Mouse (Mus musculus) megakaryocyte-erythroid progenitor cell, adult 5-6 weeks (primary cell): Measurements from ENCODE around the gene Matk. TPM values are rescaled to one million over a fixed set of nuclear protein-coding genes. Genes with fewer than 3 reads are reported as not detected.

ENCODE experiments used
- ATAC-seq: replicated peaks from 2 replicates; pipeline ENCODE4 v1.8.0; 2016; ENCODE audit warnings: mild to moderate bottlenecking, inconsistent platforms; ENCODE audit not compliant: severe bottlenecking, poor library complexity, low FRiP score, low TSS enrichment
- total RNA-seq, 2 experiments: library from RNA; stranded (forward) in 1 of 2; stranded (reverse) in 1 of 2; fragments of 200-1000, 215-1000 nt in 1 of 2; fragments of >200 nt in 1 of 2; fragmentation: Nextera tagmentation in 1 of 2; gene quantifications; 2 replicates each; pipeline ENCODE4 v1.2.3; 2014 to 2017

Matk gene
- total RNA-seq, 2 experiments from 2014 or later: 5.5 to 9.8 TPM

DNA sequence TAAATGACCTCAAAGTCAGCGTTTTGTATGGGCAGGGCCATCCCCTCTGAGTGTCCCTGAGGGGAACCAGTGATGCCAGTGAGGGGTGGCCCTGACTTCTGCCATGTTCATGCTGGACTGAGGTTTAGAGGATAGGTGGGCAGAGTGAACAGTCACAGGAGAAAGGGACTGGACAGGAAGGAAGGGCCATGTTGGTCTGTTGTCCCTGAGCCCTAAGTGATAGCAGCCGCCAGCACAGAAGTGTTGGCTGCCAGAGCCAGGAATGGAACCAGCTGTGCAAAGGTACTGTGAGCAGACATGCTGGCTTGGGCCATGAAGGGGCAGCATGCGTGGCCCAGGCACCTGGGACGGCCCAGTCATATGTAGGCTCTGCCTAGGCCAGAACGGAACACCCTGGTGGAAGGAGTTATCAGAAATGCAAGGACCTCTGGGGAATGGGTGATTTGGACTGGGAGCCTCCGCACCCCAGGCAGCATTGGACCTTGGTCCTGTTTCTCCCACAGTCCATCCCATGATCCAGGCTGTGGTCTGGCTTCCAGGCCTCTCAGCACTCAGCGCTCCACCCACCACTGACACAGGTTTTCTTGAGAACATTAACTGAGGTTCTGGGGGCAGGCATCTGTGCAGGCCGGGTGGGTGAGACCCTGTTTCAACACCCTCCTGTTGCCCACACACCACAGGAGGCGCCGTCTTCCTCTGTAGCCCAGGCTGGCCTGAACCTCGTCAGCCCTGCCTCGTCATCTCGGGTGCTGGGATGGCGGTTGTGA, 47.0 kb downstream of the Matk start:
- ATAC-seq: no peak

DNA sequence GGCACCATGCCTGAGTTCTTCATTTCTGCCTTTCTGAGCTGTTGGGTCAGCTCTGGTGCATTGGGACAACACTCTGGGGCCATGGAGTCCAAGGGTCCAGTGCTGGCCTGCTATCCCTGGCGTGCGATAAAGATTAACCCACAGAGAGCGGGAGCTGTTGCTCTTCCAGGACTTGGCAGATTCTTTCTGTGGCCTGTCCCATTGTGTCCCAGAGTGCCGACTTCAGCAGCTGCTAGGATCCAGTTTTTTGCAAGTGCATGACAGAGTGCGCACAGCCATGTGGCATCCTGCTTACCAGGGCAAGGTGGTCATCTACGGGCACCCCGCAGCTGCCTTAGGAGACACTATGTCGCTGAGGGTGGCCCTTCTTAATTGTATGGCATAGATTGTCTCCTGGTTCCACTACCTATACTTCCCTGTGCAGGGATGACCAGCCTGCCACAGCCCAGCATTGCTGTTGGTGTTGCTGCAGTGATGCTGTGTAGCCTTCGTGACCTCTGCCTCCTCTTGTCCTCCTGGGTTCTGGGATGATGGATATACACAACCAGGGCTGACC, 47.7 kb downstream of the Matk start:
- no peak for ATAC-seq

DNA sequence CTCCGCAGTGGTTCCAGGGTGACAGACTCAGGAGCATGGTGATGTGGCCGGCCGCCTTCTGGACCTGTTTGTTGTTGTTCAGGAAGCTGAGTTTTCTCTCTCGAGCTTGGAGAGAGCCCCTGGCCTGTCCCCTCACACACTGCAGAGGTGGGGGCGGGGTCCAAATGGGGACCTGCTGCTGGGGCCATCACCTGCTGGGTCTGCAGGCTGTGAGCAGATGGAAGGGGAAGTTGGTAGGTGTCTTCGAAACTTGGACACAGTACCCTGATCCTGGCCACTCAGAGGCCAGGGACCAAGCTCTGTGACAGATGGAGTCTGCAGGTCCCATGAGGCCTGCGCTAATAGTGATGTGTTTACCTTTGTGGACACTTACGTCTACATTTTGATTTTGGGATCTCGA, 48.6 kb downstream of the Matk start:
- ATAC-seq: no peak

DNA sequence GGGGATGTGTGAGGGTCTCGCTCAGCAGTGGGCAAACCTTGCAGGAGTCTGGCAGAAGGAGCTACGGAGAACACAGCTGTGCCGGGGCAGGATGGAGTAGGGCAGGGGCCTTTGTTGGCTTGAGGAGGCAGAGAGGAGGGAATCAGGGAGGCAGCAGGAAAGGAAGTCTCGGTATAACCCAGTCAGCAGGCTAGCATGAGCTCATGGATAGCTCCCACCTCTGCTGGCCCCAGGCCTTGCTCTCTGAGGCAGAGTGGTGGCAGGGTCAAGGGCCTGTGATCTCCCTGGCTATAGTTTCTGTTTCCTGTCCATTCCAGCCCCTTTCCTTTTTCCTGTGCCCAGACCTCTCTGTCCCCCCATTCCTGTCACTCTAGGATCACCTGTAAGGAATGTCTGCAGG, 49.6 kb downstream of the Matk start:
- ATAC-seq: no peak

DNA sequence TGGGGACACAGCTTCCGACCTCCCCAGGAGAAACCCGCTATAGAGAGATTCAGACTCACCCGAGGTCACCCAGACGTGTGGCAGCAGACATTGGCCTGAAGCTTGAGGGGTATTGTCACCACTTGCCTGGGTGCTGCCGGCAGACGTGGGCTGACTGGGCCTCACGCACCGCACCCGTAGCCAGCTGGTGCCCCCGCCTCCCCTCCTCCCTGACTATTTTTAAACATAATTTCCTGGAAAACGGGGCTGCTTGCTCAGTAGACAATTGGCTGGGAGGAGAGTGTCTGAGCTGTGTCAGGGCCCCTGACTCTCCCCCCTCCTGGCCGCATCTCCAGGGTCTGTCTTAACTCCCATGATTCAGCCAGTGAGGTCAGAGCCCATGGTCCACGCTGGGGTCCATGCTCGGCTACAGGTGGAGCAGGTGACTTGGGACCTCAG, 50.1 kb downstream of the Matk start:
- ATAC-seq: no peak

DNA sequence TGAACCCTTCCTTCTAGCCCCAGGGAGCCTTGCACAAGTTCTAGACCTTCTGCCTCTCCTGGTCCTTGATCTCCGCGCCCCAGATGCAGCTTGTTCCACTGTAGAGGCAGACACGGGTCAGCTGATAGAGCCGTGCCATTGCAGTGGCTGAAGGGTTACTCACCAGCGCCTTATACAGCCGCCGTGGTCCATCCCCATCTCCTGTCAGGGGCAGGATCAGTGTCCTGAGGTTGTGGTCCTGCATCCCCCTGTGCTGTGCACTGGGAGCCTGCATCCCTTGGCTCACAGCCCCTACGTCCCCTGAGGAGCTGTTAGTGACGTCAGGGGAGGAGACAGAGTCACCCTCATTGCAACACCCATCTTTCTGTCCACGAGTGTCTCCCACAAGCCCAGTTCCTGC, 50.5 kb downstream of the Matk start:
- no peak for ATAC-seq

DNA sequence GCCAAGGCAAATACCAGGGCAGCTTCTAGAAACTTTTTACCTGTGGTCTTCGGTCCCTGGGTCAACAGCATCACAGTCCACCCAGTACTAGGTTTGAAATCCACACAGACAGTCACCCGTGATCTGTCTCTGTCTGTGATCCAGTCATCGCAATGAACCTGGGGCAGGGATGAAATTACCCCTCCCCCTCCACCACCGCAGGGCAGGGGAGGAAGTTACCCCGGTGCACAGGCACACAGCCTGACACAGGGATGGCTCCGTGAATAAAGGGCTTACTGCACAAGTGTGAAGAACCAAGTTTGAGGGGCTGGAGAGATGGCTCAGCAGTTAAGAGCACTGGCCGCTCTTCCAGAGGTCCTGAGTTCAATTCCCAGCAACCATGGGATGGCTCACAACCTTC, 51.0 kb downstream of the Matk start:
- no peak for ATAC-seq

DNA sequence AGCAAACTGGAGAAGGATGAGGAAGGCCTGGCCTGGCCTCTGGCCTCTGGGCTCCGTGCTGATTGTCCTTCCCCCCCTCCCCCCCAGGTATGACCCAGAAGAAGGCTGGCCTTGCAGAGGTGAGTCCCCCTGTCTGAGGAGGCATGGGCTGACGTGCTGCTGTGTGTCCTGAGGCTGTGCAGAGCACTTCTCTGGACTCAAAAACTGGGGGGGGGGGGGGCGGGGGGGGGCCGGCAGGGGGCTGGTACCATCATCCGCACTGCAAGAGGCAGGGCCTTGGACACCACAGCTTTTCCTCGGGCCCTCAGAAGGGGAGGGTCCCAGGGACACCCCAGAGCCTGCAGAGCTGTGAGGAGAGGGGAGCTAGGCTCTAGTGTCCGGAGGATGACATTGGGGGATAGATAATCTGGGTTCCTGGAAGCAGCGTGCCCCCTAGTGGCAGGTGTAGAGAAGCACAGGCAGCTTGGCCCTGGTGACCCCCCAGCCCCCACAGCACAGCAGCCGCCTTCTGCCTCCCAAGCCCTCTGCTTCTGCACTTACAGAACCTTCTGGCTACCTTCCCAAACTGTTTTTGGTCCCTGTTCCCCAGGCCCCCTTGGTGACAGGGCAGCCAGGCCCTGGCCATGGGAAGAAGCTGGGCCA, 52.0 kb downstream of the Matk start:
- ATAC-seq: peak; percentile 75

DNA sequence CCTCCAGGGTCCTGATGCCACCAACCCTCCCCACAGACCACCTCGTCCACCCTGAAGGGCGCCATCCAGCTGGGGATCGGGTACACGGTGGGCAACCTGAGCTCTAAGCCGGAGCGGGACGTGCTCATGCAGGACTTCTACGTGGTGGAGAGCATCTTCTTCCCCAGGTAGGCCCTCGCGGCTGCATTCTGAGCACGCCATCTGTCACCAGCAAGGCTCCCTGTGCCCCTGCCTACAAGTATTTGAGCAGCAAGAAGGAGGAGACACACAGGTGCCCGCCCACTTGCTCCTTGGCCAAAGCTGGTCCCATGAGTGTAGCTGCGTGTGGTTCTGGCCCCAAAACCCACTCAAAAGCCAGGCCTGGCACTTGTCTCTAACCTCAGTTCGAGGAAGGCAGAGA, 52.9 kb downstream of the Matk start:
- no peak for ATAC-seq

DNA sequence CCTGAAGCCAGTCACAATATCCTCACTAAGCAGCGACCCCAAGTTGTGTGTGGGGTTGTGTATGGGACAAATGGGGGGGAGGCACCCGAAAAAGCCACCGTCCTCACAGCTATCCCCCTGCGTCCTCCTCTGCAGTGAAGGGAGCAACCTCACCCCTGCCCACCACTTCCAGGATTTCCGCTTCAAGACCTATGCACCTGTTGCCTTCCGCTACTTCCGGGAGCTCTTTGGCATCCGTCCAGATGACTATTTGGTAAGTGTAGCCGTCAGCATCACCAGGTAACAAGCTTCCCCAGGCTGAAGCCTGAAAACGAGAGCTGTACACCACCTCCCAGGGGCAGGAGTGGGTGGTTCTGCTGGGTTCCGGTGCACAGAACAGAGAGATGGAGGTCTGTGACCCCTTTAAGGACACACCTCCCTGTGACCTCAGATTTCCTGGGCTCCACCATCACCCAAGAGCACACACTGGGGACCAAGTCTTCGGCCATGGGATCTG, 53.5 kb downstream of the Matk start:
- ATAC-seq: no peak

DNA sequence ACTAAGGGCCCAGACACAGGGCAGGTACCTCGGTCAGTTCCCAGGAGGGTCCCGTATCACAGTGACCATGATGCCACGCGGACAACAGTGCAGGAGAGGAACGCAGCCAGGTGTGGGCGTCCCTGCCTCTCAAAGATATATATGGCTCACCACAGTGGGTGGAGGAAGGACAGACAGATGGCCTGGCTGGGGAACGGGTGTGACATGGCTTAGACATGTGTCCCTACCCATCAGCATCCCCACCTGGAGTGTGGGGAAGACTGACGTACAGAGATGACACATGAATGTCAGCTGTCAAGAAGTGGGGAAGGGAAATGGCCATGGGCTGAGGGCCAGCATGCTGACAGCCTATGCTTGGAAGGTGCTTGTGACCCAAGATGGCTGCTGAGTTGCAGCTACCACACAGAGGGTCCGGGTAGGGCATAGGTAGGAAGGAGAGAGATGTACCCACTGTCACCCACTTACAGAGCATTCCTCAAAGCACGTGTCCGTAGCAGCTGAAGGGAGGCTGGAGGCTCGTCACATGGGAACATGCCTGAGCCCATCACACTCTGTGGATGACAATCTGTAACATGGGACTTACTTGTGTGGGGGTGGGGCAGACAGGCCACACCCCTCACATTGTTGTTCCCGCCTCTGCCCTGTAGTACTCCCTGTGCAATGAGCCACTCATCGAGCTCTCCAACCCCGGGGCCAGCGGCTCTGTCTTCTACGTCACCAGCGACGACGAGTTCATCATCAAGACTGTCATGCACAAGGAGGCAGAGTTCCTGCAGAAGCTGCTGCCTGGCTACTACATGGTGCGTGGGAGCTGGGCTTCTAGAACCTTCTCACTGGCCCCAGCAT, 54.3 kb downstream of the Matk start:
- ATAC-seq: no peak

DNA sequence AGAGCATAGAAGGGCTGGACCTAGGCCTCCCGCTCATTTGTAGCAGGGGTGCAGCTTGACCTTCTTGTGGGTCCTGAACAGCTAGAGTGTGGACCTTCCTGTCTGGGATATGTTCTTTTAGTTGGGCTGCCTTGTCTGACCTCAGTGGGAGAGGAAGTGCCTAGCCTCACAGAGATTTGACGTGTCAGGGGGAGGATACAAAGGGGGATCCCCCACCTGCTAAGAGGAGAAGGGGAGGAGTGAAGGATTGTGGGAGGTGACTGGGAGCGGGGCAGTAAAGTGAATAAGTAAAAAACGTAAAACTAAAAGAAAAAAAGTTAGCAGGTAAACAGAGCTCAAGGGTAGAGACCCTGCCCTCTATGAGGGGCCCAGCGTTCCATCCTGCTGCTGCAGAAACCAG, 56.8 kb downstream of the Matk start:
- no peak for ATAC-seq

Other genes starting within 250 kb of the Matk start
Only the 30 nearest of the 34 such genes appear.
- not detected in 2 replicates for gene Diras1, start 227.3 kb upstream of the Matk start, total RNA-seq (2014; fragmentation: Nextera tagmentation)
- not detected in 2 replicates for gene Diras1, start 227.3 kb upstream of the Matk start, total RNA-seq (2017)
- gene Slc39a3, start 215.5 kb upstream of the Matk start, total RNA-seq (2014; fragmentation: Nextera tagmentation): 7.0 TPM in 2 replicates
- 3.4 and 7.2 TPM in 2 replicates for gene Slc39a3, start 215.5 kb upstream of the Matk start, total RNA-seq (2017)
- 59.4 and 61.4 TPM in 2 replicates for gene Sgta, start 192.8 kb upstream of the Matk start, total RNA-seq (2014; fragmentation: Nextera tagmentation)
- 34.2 and 41.6 TPM in 2 replicates for gene Sgta, start 192.8 kb upstream of the Matk start, total RNA-seq (2017)
- gene Thop1, start 182.9 kb upstream of the Matk start, total RNA-seq (2014; fragmentation: Nextera tagmentation): 40.7 and 52.0 TPM in 2 replicates
- gene Thop1, start 182.9 kb upstream of the Matk start, total RNA-seq (2017): 46.0 and 58.3 TPM in 2 replicates
- gene Creb3l3, start 154.1 kb upstream of the Matk start, total RNA-seq (2014; fragmentation: Nextera tagmentation): not detected in 2 replicates
- gene Creb3l3, start 154.1 kb upstream of the Matk start, total RNA-seq (2017): not detected in 2 replicates
- 111 and 122 TPM in 2 replicates for gene Map2k2, start 147.0 kb upstream of the Matk start, total RNA-seq (2014; fragmentation: Nextera tagmentation)
- 38.7 and 50.2 TPM in 2 replicates for gene Map2k2, start 147.0 kb upstream of the Matk start, total RNA-seq (2017)
- 33.4 and 34.4 TPM in 2 replicates for gene Zbtb7a, start 117.7 kb upstream of the Matk start, total RNA-seq (2014; fragmentation: Nextera tagmentation)
- gene Zbtb7a, start 117.7 kb upstream of the Matk start, total RNA-seq (2017): 8.5 and 15.9 TPM in 2 replicates
- 14.8 and 15.2 TPM in 2 replicates for gene Pias4, start 85.0 kb upstream of the Matk start, total RNA-seq (2014; fragmentation: Nextera tagmentation)
- 5.4 and 20.8 TPM in 2 replicates for gene Pias4, start 85.0 kb upstream of the Matk start, total RNA-seq (2017)
- 1,282 and 1,455 TPM in 2 replicates for gene Eef2, start 76.3 kb upstream of the Matk start, total RNA-seq (2014; fragmentation: Nextera tagmentation)
- 1,743 and 1,799 TPM in 2 replicates for gene Eef2, start 76.3 kb upstream of the Matk start, total RNA-seq (2017)
- 27.7 and 51.7 TPM in 2 replicates for gene Dapk3, start 69.9 kb upstream of the Matk start, total RNA-seq (2014; fragmentation: Nextera tagmentation)
- 16.2 and 30.9 TPM in 2 replicates for gene Dapk3, start 69.9 kb upstream of the Matk start, total RNA-seq (2017)
- not detected in 2 replicates for gene 4930442H23Rik, start 69.1 kb upstream of the Matk start, total RNA-seq (2014; fragmentation: Nextera tagmentation)
- gene 4930442H23Rik, start 69.1 kb upstream of the Matk start, total RNA-seq (2017): not detected in 2 replicates
- not detected in 2 replicates for gene Nmrk2, start 50.9 kb upstream of the Matk start, total RNA-seq (2014; fragmentation: Nextera tagmentation)
- not detected in 2 replicates for gene Nmrk2, start 50.9 kb upstream of the Matk start, total RNA-seq (2017)
- not detected in 2 replicates for gene Atcay, start 22.1 kb upstream of the Matk start, total RNA-seq (2014; fragmentation: Nextera tagmentation)
- gene Atcay, start 22.1 kb upstream of the Matk start, total RNA-seq (2017): not detected in 2 replicates
- gene Zfr2, start 19.8 kb upstream of the Matk start, total RNA-seq (2014; fragmentation: Nextera tagmentation): 1.1 and 3.5 TPM in 2 replicates
- gene Zfr2, start 19.8 kb upstream of the Matk start, total RNA-seq (2017): 0.46 TPM in 1 of 2 replicates, not detected in the other
- 130 and 158 TPM in 2 replicates for gene Mrpl54, start 14.0 kb downstream of the Matk start, total RNA-seq (2014; fragmentation: Nextera tagmentation)
- 157 and 212 TPM in 2 replicates for gene Mrpl54, start 14.0 kb downstream of the Matk start, total RNA-seq (2017)
- 28.9 and 32.6 TPM in 2 replicates for gene Apba3, start 14.0 kb downstream of the Matk start, total RNA-seq (2014; fragmentation: Nextera tagmentation)
- 2.6 and 16.7 TPM in 2 replicates for gene Apba3, start 14.0 kb downstream of the Matk start, total RNA-seq (2017)
- gene Tjp3, start 38.6 kb downstream of the Matk start, total RNA-seq (2014; fragmentation: Nextera tagmentation): 0.81 and 7.3 TPM in 2 replicates
- gene Tjp3, start 38.6 kb downstream of the Matk start, total RNA-seq (2017): 1.3 and 2.5 TPM in 2 replicates
- gene Pip5k1c, start 40.0 kb downstream of the Matk start, total RNA-seq (2014; fragmentation: Nextera tagmentation): 40.4 and 51.0 TPM in 2 replicates
- 17.3 and 26.2 TPM in 2 replicates for gene Pip5k1c, start 40.0 kb downstream of the Matk start, total RNA-seq (2017)
- 26.4 and 46.2 TPM in 2 replicates for gene Cactin, start 68.2 kb downstream of the Matk start, total RNA-seq (2014; fragmentation: Nextera tagmentation)
- 30.4 and 33.4 TPM in 2 replicates for gene Cactin, start 68.2 kb downstream of the Matk start, total RNA-seq (2017)
- gene Tbxa2r, start 75.8 kb downstream of the Matk start, total RNA-seq (2014; fragmentation: Nextera tagmentation): 0.66 and 2.3 TPM in 2 replicates
- 0.52 TPM in 1 of 2 replicates, not detected in the other for gene Tbxa2r, start 75.8 kb downstream of the Matk start, total RNA-seq (2017)
- gene Gipc3, start 90.3 kb downstream of the Matk start, total RNA-seq (2014; fragmentation: Nextera tagmentation): not detected in 2 replicates
- not detected in 2 replicates for gene Gipc3, start 90.3 kb downstream of the Matk start, total RNA-seq (2017)
- gene Hmg20b, start 97.5 kb downstream of the Matk start, total RNA-seq (2014; fragmentation: Nextera tagmentation): 25.7 and 37.6 TPM in 2 replicates
- 44.2 and 61.1 TPM in 2 replicates for gene Hmg20b, start 97.5 kb downstream of the Matk start, total RNA-seq (2017)
- 15.7 and 16.4 TPM in 2 replicates for gene Mfsd12, start 104.6 kb downstream of the Matk start, total RNA-seq (2014; fragmentation: Nextera tagmentation)
- 13.9 and 14.1 TPM in 2 replicates for gene Mfsd12, start 104.6 kb downstream of the Matk start, total RNA-seq (2017)
- 0.70 TPM in 1 of 2 replicates, not detected in the other for gene 4930404N11Rik, start 112.9 kb downstream of the Matk start, total RNA-seq (2014; fragmentation: Nextera tagmentation)
- 1.9 TPM in 1 of 2 replicates, not detected in the other for gene 4930404N11Rik, start 112.9 kb downstream of the Matk start, total RNA-seq (2017)
- gene Fzr1, start 125.6 kb downstream of the Matk start, total RNA-seq (2014; fragmentation: Nextera tagmentation): 28.5 and 50.0 TPM in 2 replicates
- 12.2 and 14.9 TPM in 2 replicates for gene Fzr1, start 125.6 kb downstream of the Matk start, total RNA-seq (2017)
- 12.3 and 31.4 TPM in 2 replicates for gene Dohh, start 131.5 kb downstream of the Matk start, total RNA-seq (2014; fragmentation: Nextera tagmentation)
- 31.2 and 37.8 TPM in 2 replicates for gene Dohh, start 131.5 kb downstream of the Matk start, total RNA-seq (2017)
- 1.2 and 6.3 TPM in 2 replicates for gene Gm48551, start 131.5 kb downstream of the Matk start, total RNA-seq (2014; fragmentation: Nextera tagmentation)
- gene Gm48551, start 131.5 kb downstream of the Matk start, total RNA-seq (2017): 0.11 and 2.6 TPM in 2 replicates
- 4.0 TPM in 1 of 2 replicates, not detected in the other for gene Gm48552, start 136.1 kb downstream of the Matk start, total RNA-seq (2014; fragmentation: Nextera tagmentation)
- not detected in 2 replicates for gene Gm48552, start 136.1 kb downstream of the Matk start, total RNA-seq (2017)
- 7.7 and 12.8 TPM in 2 replicates for gene Smim24, start 140.1 kb downstream of the Matk start, total RNA-seq (2014; fragmentation: Nextera tagmentation)
- 7.4 and 7.5 TPM in 2 replicates for gene Smim24, start 140.1 kb downstream of the Matk start, total RNA-seq (2017)
- gene Nfic, start 202.7 kb downstream of the Matk start, total RNA-seq (2014; fragmentation: Nextera tagmentation): 10.6 and 15.9 TPM in 2 replicates
- gene Nfic, start 202.7 kb downstream of the Matk start, total RNA-seq (2017): 3.0 and 3.4 TPM in 2 replicates